Mouse (Mus musculus) telencephalon, adult 2 months (tissue): ENCODE results near the gene Rgr.
"Not testable (repeated sequence)": the region's sequence is repeated elsewhere in the genome, so short reads cannot be mapped to it uniquely, and the experiment has no call there.

Experiments
- DNase-seq: peaks from one replicate; pipeline ENCODE4 v3.0.0-alpha.2; 2011; ENCODE audit warnings: low read depth, low spot score

The Rgr gene

DNA sequence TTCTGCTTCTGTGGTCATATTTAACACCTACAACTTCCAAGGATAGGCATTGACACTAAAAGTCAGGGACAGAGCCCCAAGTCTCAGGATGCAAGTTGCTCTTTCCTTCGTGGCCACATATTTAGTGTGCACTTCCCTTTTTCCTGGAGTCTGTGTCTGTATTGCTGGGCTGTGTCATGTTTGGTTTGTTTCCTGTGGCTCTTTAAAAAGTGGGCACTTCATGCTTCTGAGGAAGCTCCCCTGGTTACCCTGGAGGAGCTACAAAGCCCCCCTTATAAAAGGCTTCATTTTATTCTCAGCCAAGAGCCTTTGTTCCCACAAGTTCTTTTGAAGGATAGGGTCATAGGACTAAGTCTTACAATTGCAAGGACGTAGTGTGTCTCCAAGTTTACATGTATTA is 45.9 kb downstream of the Rgr start:
- no peak for DNase-seq

GRCm38 (mm10) chr14:37000780-37001179 is 48.0 kb downstream of the Rgr start:
- DNase-seq, result not testable (repeated sequence)

DNA sequence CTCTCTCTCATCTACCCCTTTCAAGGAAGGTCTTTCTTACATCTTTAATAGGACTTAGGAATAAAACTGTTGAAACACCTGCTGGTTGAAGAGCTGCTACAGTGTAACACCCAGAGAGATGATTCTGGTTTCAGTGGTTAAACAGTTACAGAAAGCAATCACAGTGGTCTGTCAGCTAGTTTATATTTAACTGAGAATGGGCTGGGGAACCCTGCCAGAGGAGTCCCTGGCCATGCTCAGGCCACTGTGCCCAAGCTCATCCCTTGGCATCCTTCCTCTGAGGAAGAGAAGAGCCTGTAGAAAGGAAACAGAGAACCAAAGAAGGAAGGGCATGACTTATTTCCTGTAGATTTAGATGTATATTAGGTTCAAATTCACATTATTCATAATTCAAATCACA is 59.0 kb downstream of the Rgr start:
- no peak for DNase-seq

DNA sequence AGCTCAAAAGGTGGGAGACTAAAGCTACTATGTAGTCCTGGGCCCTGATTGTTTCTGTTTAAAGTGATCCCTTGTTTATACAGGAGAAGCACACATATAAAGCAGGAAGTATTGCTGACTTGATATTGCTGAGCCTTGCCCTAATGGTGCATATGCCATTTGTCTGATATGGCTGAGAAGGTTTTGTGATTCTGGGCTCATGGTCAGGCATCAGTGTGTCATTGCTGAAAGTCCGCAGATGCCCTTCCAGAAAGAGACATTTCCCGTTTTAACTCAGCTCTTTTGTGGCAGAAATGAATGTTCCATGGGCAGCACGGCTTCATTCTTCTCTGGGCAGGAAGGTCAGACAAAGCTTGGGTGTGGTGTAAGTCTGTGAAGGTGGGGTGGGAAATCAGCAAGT is 63.1 kb downstream of the Rgr start:
- no peak for DNase-seq
